Mouse (Mus musculus): ENCODE measurements around the gene Gm17087.

DNA sequence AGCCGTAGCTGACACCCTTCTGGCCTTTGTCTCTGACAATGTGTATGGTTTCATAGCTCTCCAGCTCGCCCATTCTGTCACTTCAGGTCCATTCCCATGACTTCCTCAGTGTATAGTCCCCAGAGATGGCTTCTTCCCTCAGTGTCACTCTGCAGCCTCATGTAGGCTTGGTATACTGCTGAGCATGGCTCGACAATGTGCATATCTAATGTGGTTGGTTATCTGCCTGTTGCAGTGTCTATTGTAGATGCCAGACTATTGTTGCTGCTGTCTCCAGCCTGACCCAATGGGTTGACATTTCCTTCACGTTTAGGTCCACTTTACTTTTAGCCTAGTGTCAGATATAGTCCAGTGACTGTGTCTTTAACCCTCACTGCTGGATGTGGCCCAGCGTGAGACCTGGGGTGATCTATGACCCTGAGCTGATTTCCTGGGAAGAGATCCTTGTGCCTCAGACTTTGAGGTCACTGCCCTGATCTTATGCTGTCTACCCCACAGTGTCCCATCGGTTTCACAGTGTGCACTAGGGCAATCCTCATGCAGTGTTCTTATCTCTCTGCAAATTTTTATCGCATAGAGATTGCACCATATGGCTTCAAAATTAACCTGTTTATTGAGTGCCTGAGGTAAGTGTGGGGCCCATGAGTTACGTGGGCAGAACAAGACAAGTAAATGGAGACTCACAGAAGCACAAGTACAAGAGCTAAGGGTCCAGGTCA, 7.0 kb upstream of the Gm17087 start:
- no peak for TF ChIP-seq EP300 (IDR thresholded peaks at IDR 0.05; ENCODE audit: low read depth)
- TF ChIP-seq CTCF (IDR thresholded peaks at IDR 0.05; ENCODE audit: low read depth): no peak

All from heart, postnatal 0 days (tissue).